Mouse (Mus musculus) lung, postnatal 36 days (tissue): Measurements from ENCODE around the gene Arhgef17.
"Not testable (repeated sequence)": the region's sequence is repeated elsewhere in the genome, so short reads cannot be mapped to it uniquely, and the experiment has no call there.

ENCODE experiments used
- DNase-seq: peaks from one replicate; pipeline ENCODE4 v3.0.0; 2022; ENCODE audit warnings: mixed read lengths

Gene Arhgef17

DNA sequence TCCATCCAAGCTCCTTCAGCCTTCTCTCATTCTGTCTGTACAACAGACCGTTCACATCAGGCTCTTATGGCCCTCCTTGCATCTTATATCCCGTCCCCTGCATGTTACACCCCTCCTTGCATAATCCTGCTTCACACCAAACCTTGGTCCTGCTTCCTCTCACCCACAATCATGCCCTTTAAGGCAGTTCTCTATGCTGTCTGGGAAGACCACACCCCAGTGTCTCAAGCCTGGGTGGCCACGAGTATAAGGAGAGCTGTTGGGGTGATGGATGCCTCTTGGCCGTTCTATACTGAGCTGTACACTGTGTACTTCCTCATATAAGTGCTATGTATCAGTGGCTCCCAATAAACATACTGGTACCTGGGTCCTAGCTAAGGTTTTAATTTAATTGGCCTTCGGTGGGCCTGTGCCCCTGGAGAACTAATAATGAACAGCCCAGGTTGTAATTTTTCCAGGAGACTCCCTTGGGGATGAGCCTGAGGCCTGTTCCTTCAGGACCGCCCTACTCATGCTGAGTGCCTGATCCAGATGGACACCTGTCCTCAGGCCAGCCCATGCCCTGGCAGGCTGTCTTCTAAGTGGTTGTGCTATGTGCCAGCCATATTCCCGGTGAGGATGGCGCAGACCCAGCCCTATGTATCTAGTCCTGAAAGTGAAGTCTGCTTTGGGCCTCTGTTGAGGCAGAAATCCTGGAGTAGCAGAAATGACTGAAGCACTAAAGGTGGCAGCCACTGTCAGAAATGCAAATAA is 61.9 kb downstream of the Arhgef17 start:
- DNase-seq: peak; percentile 27

DNA sequence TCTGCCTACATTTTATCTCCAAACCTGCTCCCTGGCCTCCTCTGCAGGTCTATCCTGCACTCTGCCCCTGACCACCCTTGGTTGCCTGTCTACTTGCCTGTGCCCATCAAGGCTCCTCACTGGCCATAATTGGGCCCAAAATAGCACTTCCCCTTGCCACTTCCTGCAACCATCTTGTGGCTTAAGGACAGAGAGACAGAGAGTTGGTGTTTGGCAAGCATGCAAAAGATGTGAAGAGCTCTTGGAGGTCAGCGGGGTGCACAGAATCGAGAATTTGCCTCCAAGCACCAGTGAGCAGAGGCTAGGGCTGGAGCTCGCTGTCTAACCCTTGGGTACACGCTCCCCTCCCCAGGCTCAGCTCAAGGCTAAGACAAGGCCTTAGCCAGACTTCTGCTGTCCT is 63.4 kb downstream of the Arhgef17 start:
- DNase-seq: peak; percentile 60

DNA sequence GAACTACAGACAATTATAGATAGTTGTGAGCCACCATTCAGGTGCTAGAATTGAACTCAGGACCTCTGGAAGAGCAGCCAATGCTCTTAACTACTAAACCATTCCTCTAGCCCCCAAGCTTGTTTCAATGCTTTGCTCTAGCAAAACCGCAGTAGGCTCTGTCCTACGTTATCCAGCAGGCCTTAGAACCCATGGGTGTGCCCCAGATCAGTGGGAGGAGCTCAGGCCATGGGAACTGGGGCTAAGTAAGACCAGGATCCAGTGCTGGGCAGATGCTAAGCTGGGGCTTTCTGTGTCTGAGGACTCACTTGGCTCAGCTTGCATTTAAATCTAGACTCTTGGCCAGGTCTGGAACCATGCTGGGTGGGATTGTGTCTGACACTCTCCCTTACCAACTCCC is 64.3 kb downstream of the Arhgef17 start:
- DNase-seq: no peak

DNA sequence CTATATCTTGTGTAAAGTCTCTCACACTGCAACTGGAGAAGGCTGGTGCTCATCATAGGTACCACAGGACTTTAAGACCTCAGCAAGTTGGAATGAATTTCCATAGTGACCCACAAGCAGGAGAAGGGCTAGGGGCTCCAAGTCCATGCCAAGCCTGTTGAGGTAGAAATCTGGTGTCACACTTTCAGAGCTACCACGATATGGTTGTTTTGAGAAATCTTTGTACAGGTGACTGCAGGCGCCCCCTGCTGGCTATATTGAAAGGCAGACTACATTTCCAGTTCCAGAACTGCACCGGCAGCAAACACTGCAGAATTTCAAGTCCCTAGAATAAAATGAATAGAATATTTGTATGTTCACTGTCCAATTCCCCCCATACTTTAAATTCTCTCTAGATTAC is 65.2 kb downstream of the Arhgef17 start:
- peak; percentile 86 for DNase-seq

DNA sequence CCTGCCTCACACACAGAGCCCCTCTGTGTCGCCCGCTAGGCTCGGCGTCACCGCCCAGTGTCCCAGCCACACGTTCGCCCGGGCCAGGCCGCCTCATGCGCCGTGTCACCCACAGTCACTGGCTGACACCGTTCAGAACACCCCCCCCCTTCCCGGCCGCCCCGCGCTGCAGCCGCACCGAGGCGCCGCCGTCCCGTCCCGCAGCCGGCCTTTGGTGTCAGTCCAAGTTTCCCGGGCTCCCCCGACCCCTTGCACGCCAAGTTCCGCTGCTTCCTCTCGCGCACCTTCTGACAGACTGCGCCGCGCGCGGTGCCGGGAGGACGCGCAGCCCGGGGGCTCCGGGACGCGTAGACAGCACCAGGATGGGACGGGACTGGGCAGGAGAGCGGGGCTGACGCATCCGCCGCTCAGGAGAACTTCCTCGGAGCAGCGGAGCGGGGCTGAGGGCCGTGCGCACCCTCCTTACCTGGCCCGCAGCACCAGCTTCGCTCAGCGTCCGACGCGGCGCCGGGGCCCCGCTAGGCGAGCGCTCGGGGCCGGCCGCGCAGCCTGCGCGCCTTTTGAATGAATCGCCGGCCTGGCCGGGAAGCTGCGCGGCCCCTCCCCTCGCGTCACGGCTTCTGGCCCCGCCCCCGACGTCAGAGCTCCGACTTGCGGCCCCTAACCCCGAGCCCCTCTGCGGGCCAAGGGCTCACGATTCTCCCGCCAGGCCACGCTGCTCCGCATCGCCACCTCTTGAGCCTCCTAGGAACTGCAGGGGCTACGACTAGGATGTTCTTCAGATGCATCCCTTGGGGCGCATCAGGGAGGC is 68.9 kb downstream of the Arhgef17 start, which contains the start of gene Relt:
Relt (minus strand) TSS at position 619 of the 811 bp plus-strand sequence.
- peak; percentile 96 for DNase-seq

DNA sequence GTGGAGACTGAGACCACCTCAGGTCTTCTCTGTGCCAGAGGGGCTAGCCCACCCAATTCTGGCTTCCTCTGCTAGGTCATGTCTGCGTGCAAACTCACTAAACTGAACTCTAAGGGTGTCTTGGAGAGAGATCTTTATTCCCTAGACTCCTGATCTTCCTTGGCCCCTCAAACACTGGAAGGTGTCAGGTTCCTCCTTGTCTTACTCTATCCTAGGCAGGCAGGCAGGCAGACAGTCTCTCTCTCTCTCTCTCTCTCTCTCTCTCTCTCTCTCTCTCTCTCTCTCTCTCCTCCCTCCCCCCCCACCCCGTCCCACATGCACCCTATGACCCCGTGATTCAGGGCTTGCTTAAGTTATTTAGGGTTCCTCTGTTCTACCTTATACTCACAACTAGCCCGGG is 69.6 kb downstream of the Arhgef17 start:
- no peak for DNase-seq

DNA sequence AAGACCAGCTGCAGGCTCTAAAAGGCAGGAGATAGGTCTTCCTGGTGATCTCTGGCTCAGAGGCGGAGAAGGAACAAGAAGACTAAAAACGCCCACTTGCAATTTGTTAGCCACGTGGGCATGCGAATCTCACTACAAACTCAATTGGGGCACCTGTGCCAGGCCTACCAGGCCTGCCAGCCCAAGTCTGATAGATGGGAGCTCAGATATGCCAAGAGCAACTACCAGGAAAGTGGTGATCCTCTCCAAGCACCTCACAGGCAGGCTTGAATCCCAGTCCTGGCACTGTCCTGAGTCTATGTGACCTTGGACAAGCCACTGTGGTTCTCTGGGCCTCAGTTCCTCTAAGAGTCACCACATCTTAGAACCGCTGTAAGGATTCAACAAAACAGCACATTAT is 70.7 kb downstream of the Arhgef17 start:
- no peak for DNase-seq

DNA sequence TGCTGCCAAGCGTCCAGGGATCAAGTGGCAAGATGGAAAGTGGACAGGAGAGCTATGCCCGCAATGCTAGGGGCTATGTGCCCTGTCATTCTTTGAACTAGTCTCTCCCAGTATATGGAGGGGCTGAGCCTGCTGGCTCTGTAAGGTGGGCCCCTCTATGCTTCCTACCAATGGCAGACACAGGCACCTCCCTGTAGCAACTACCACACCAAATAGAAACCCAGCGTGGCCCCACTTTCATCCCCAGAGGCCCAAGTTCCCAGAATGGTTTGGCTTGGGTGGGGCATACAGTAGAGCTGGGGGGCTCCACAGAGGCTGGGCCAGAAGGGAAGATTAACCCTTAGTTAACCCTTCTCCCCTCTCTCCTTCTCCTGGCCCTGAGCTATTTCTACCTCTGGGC is 71.5 kb downstream of the Arhgef17 start:
- DNase-seq: no peak

DNA sequence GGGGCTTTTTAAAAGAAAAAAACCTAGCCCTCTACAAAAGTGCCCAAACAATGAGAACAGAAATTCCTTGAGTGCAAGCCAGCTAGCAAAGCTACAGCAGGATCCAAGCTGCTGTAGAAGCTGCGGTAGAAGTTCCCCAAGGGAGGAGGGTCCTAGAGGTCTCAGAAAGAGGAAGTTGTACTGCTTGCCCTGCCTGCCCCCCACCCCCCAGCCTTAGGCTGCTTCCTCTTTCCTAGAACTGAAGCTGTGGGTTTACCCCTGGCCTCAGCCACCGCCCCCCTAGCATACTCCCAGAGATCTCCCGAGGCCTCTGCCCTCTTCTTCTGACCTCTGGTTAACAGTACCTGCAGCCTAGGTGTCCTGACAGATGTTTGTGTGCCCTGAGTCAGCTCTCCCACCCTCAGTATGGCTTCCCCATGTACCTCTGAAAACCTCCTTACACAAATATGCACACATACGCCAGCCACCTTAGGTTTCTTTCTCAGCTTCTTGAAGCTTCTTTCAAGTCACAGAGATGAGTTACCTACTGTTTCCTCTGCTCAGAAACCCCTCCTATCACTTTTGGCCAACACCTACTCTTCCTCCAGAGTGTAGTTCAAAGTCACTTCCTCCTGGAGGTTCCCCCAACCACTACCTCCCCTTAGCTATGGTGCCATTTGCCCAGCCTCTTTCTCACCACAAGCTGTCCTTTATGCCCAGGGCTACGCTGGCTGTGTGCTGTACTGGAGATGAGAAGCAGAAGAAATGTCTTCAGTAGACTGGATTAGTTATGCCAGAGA is 75.9 kb downstream of the Arhgef17 start:
- peak; percentile 83 for DNase-seq

DNA sequence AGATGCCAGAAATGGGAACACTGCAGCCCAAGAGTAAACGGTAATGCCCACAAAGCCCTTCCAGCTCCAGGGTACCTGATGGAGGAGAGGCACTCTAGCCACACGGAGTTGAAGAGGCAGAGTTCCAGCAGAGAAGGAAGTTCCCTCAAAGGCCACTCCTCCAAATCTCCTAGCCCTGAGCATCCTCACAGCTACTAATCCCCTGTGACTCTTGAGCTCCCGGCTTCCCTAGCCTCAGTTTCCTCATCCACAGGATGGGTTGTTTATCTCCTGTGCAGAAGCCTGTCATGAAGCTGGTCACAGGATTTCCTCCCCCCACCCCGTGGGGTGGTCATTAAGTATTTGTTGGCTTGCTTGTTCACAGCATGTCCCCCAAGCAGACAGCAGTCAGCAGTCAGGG is 76.6 kb downstream of the Arhgef17 start:
- DNase-seq: peak; percentile 25

DNA sequence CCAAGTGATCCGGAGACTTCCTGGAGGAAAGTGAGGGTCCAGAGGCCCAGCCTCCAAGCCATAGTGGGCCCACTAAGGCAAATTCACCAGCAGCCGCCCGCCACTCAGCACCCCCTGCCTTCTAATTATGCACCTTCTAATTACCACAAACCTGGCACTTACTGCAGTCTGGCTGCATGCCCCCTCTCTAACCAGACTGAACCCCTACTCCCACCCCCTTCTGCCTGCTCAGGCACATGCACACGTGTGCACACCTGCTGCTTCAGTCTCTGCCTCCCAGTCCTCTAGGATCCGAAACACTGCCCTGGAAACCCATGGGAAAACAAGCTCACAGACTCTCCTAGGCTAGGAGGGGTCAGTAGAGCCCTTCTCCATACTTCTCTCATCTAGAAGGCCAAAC is 77.0 kb downstream of the Arhgef17 start:
- DNase-seq: no peak

DNA sequence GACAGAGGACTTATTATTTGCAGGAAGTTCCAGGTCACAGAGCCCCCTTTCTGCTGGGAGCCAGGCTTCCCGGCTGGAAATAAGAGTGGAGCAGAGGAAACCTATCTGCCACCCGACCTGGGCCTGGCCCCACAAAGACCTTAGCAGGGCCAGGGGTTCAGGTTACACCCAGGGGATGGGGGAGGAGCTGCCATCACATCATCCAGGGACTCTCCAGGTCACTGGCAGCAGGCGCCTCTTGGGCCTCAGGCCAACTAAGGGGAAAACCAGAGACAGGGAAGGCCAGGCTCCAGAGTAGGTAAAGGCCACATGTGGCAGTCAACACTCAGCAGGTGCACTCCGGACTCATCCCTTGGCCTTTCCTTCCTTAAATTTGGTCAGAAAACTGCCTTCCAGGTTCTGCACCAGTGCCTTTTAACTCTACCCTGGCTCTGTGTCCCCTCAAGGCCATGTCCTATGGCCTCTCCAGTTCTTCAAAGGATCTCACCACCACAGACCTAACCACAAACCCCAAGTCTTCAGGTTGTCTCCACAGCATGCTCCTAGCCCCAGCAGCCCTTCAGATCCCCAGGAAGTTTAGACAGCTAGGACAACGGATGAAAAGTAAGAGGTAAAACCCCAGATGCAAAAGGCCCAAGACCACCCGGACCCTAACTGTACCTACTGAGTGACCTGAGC is 77.6 kb downstream of the Arhgef17 start:
- DNase-seq: no peak

DNA sequence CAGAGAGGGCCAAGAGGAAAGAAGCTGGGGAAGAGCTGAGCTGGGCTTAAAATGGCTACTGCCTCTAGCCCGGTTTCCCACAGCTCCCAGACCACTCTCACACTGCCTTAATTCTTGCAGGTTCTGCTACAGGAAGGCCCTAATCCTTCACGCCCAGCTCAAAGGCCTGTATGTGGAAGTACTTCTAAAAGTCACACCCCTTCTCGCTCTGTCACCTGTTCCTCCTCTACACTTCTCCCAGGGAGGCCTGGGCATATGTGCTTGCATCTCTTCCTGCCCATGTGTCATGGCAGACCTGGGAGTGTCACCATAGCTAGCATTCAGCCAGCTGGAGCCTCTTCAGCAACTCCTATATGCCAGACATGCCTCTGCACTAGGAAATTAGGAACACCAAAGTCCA is 78.5 kb downstream of the Arhgef17 start:
- peak; percentile 30 for DNase-seq

DNA sequence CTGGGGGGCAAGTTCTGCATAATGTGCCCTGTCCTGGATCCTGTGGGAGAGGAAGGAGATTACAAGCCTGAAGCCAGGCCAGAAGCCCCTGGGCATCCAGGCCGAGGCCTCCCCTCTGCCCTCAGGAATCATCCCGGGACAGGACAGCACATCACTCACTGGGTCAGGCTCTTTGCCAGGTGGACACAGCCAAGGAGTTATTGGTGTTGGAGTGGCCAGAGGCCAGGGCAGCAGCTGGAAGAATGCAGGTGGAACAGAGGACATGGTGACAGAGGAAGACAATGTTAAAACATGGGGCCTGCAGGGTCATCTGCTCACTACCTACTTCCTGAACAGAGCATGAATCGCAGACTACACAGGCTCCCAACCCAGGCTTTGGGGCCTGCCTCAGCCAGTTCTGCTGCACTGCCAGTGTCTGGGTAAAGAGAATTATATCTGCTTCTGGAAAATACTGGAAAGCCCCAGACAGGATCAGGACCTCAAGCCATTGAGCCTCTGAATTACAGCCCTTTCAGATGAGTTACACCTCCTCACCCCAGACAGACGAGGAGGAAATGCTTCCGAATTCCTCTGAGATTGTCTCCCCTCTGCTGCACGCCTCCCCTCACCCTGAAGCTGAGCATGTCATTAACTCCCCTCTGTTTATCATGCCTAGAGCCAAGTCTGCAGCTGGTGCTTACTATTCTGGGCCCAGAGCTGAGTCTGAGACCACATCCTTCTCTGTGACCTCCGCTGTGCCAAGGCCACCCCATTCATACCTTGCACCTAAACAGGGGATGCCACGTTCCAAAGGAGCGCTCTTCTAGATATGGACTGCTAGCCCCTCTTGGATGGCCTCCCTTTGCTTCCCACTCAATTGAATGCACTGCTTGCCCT is 80.2 kb downstream of the Arhgef17 start:
- no peak for DNase-seq

DNA sequence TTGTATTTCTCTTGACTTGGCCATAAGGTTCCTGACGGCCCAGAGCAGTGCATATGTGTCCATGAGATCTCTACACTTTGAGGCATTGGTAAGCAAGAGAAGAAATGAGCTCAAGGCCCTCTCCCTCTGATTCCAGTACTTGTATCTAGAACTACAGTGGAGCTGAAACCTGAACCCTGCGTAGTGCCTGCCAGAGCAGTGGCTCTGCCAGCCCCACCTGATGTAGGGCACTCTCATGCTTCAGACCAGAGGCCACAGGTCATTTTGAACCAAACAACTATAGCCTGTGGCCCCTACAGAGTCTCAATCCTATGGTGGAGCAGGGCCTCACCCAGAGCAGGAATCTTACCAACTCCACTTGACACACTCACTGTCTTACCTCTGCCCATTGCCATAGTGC is 82.4 kb downstream of the Arhgef17 start:
- DNase-seq: no peak

DNA sequence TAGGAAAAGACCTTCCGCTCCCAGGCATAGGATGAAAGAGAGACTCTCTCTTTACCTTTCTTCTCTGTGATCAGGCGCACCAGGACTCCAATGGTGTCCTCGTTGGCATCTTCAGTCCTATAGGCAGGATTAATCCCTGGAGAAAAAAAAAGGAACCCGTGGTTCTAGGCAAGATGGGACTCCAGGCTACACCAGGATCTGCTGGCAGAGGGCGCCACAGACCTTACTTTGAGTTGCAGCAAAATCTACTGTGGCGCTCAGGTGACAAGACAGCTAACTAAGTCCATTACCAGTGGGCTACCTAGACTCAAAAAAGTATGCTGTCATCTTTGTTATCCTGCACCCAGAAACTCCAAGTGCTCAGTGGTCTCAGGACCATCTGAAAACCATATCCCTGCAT is 83.2 kb downstream of the Arhgef17 start:
- DNase-seq: peak; percentile 91

DNA sequence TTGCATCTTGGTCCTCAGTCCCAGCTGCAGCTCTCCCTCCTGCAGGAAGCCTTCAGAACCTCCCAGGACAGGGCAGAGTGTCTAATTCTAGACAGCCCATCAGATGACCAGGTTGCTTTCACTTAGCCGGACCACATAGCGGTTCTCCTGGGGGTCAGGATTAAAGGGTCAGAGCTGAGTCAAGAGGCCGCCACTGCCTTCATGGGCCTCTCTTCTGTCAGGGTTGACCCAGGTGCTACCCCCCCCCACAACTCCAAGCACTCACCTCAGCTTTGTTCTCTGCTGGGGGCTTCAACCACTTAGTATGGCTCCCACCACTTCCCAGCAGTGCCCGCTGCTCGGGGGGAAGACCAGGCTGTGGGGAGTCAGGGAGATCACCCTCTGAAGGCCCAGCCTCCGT is 84.8 kb downstream of the Arhgef17 start:
- DNase-seq: no peak

DNA sequence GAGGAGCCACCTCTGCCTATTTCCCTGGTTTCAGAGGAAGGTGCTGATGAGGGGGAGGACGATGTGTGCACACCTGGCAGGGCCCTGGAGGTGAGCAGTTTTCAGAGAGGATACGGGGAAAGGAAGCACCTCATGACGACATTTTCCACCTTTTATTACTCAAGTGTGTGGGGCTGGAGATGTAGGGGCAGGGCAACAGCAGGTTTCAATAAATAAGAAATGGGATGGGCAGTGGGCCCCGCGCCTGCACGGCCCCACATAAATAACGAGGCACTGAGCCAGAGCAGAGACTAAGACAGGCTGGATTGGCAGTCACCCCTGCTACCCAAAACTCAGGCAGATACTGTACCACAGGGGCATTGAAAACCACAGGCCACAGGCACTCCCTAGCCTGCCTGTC is 85.9 kb downstream of the Arhgef17 start:
- DNase-seq: not testable (repeated sequence)

DNA sequence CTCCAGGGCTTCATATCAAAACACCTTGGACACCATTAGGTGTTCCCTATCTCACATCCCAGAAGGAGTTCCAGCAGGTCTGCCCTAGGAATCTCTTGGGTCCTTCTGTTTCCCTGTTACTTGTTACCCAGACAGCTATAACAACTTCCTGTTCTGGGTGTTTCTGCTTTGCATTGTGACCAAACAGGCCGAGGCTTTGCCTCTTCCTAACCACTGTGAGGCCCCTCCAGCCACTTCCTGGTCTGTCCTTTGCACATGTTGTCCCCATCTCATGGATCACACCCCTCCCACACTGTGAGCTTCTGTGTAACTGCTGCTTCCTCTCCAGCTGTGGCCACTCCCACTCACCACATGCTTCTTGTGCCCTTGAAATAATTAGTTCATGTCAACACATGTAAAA is 86.5 kb downstream of the Arhgef17 start:
- DNase-seq: peak; percentile 87

DNA sequence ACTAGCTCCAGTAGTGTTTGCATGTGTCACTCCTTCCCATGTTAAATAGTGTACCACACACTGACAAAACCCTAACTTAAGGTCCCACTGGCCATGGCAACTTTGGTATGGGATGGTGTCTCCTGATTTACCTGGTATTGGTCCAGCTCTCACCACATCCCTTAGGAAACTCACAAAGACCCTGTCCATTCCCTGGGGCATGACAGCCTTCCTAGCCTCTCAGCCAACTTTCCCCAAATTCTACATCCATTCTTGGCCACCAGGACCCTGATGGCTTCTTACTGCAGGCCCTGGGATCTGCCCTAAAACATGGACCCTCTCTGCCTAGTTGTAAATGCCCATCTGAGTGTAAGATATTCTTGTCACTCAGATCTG is 86.9 kb downstream of the Arhgef17 start:
- no peak for DNase-seq

DNA sequence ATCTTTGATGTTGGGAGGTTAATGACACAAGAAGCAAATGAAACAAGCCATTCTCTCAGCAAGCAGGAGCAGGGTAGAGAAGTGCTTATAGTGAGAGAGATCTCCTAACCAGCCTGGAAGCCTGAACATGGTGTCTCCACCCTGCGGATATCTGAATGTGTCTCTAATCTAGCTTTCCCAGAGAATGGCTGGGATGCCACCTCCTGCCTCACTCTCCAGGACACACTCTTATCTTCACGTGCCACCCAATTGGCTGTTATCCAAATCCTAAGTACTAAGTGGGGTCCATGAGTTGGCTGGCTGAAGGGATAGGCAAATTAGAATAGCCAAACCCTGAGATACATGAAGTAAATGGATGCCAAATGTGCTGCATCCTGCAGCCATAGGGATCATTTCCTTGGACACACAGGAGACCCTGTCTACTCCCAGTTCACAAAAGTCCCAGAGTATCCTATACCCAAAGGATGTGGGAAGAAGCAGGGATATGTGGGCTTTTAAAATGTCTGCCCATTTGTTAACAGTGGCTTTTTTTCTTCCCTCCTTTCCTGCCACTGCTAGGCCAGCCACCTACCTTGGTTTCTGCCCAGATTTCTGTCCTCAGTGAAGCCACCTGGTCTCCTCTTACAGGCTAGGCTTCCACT is 87.4 kb downstream of the Arhgef17 start:
- no peak for DNase-seq
